Mouse (Mus musculus) Patski (cell line): ENCODE data around the gene Poc1b. TPM values are rescaled to one million over a fixed set of nuclear protein-coding genes. Genes with fewer than 3 reads are reported as not detected.
A peak's percentile ranks its signal among the peaks of the same experiment; 100 is the strongest.

ENCODE experiments used
- ATAC-seq: fragments of 100-300 bp; one replicate; pipeline ENCODE4 v1.8.0; 2021
- CTCF ChIA-PET: fragments of 350-600 bp; sonication (Branson Sonifier 250); formaldehyde crosslinking; loops from one replicate; lab custom pipeline; 2022; ENCODE audit warnings: inconsistent platforms; lab: Charles Lee
- POLR2A ChIA-PET: fragments of 350-600 bp; sonication (Branson Sonifier 250); formaldehyde crosslinking; loops from one replicate; lab custom pipeline; 2022; ENCODE audit warnings: antibody characterized with exemption, inconsistent platforms; lab: Charles Lee
- DNase-seq: peaks from one replicate; pipeline ENCODE4 v3.0.0-alpha.2; 2011; ENCODE audit warnings: low read depth, low spot score
- H3K27me3 ChIP-seq: fragments of 371-371 bp; one replicate; pipeline ENCODE4 v1.5.1; 2021
- CTCF ChIP-seq: fragments of 100-300 bp; IDR thresholded peaks from one replicate; pipeline ENCODE4 v1.5.1; 2021
- in situ Hi-C: fragments of 300-500 bp; cut with MboI; formaldehyde crosslinking; loops from 3 replicates; pipeline ENCODE4 v1.11.1; 2018; ENCODE audit warnings: low pct_unique_long_range_greater_than_20kb, mixed read lengths
- polyA plus RNA-seq: library from polyadenylated mRNA; unstranded; gene quantifications from one replicate; pipeline ENCODE4 v1.2.3, GENCODE M21; 2021

Poc1b gene
- 10.5 TPM for polyA plus RNA-seq

DNA sequence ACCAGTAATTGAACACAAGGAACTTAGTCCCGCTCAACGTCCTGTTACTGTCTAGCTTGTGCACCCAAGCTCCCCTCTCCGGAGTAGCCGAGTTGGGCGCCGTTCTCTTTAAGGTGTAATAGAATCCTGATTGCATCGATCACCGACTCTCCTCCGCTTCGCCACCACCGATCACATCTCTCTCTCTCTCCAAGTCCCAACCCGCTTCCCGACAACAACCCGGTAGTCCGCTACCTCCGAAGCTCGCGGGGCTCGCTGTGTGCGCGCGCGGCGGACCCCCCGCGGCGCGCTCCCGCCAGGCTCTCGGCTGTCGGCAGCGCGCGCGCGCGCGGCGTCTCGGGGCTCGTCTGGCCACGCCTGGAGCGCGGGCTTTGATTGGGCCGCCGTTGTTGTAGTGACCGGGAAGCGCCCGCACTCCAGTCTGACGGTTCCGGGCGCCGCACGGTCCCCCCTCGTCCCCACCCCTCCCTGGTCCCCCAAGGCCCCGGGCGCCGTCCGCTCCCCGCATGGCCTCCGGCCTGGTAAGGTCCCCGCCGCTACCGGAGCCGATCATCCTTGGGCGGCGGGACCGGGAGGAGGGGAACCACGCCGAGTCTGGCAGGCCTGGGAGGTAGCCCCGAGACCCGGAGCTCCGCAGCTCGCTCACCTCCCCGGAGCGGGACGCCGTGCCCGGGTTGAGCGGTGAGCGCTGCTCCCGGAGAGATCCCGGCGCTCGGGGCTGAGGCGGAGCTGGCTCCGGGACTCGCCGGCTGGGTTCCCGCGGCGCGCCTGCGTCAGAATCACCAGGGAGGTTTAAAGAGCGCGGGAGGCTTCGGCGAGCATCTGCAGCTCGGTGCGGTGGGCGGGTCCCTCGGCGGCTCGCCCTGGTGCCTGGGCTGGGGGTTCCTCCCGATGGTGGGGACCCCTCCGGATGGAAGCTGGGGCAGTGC is at the start of gene Poc1b:
Gene Poc1b (plus strand): TSS at position 334 of the 929 bp plus-strand sequence.
- in situ Hi-C loops: no loop called here
- peak; percentile 75 for ATAC-seq
- DNase-seq: no peak
- ChIA-PET POLR2A (interaction anchor here (1.2 kb wide), 1 partner anchor 10 kb away, joined by 4 read pairs; no protein-coding TSS in a partner anchor), CTCF (interaction anchor here (0.6 to 1.6 kb wide), 8 partner anchors 10 to 512 kb away, joined by 3 to 5 read pairs (median 4); no protein-coding TSS in a partner anchor)
- H3K27me3 ChIP-seq: no peaks in the 10 kb centered on the region
- TF ChIP-seq CTCF: no peak

GRCm38 (mm10) chr10:99060588-99060987 is 46.2 kb upstream of the Poc1b start:
- POLR2A ChIA-PET: interaction anchor here (0.5 kb wide), 1 partner anchor 35 kb away, joined by 3 read pairs; no protein-coding TSS in a partner anchor
- H3K27me3 ChIP-seq: peaks cover 2% of the 10 kb centered on the region
- no peak for TF ChIP-seq CTCF
- ATAC-seq: no peak
- in situ Hi-C loops: no loop called here
- CTCF ChIA-PET: interaction anchor here (1.0 kb wide), 2 partner anchors 14 to 24 kb away, joined by 3 read pairs; no protein-coding TSS in a partner anchor
- no peak for DNase-seq

- ATAC-seq (no peak), DNase-seq (no peak)
- no peak for TF ChIP-seq CTCF
- POLR2A ChIA-PET: no interaction called here
- CTCF ChIA-PET: no interaction called here
- H3K27me3 ChIP-seq: peaks cover 2% of the 10 kb centered on the region
- in situ Hi-C loops: no loop called here
Measured at GRCm38 (mm10) chr10:99061418-99061817, 45.4 kb upstream of the Poc1b start.

- H3K27me3 ChIP-seq: peaks cover 2% of the 10 kb centered on the region
- in situ Hi-C loops: no loop called here
- DNase-seq (peak; percentile 28), ATAC-seq (peak; percentile 90)
- ChIA-PET POLR2A (no interaction called here), CTCF (interaction anchor here (1.0 kb wide), 1 partner anchor 142 kb away, joined by 3 read pairs; no protein-coding TSS in a partner anchor)
- TF ChIP-seq CTCF: no peak
Measured at GRCm38 (mm10) chr10:99062546-99062945, 44.3 kb upstream of the Poc1b start.

DNA sequence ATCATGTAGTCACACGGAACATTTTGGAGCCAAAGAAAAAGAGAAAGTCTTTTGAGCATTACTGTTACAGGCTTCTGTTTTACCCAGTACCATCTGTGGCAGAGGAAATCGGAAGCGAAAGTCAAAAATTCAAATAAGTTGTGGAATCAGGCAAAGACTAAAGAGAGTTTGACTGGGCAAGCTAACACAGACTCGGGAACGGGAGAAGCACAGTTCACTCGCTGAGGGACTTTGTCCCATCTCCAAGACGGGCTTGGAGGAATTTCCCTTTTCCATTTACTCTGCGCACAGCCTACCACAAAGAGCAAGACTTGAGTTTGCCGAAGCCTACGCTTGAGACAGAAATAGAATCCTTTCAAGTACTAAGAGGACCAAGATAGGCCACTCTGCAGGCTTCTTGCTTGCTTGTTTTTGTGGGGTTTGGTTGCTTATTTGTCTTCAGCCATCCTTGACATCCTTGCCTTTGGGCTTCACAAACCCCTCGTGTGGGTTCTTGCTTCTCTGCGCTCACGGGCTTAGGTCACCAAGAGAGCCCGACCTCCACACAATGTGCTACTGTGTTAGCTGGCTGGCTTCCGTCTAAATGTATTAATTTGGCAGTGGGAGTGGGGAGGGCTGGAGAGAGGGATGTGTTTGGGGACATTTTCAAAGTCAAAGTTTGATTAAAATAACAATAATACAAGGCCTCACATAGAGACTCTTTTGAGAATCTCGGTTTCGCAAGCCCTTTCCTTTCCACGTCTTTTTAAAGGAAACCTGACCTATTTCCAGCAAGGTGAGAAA is 30.5 kb upstream of the Poc1b start:
- no peak for ATAC-seq
- in situ Hi-C loops: loop anchor here (5.0 to 25.0 kb wide), 2 partner anchors 579 to 689 kb away; no protein-coding TSS in a partner anchor
- CTCF ChIA-PET: no interaction called here
- H3K27me3 ChIP-seq: no peaks in the 10 kb centered on the region
- POLR2A ChIA-PET: no interaction called here
- no peak for DNase-seq
- no peak for TF ChIP-seq CTCF

GRCm38 (mm10) chr10:99078621-99079020 is 28.2 kb upstream of the Poc1b start:
- ATAC-seq: no peak
- no peaks in the 10 kb centered on the region for H3K27me3 ChIP-seq
- in situ Hi-C loops: loop anchor here (5.0 to 25.0 kb wide), 2 partner anchors 581 to 691 kb away; no protein-coding TSS in a partner anchor
- no peak for TF ChIP-seq CTCF
- ChIA-PET CTCF (no interaction called here), POLR2A (no interaction called here)
- no peak for DNase-seq

DNA sequence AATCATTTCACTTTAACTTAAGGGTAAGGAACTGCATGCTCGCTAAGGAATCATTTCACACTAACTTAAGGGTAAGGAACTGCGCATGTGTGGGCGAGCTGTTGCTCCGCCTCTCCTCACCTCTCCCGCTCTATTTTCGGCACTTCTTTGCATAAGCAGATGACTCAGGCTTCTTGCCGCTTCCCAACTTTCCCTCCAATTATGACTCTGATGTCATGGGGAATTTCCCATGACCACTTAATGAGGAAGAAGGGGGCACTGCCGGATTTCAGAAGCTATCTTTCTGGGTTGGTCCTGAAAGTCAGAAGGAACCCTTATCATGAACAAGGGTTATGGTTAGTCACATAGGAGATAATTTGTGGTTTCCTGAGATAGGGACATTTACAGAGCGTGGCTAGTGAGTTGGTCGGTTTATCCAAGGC is 25.3 kb upstream of the Poc1b start:
- DNase-seq: no peak
- ChIA-PET POLR2A (no interaction called here), CTCF (no interaction called here)
- in situ Hi-C loops: loop anchor here (5.0 to 25.0 kb wide), 4 partner anchors 164 to 1367 kb away; no protein-coding TSS in a partner anchor
- H3K27me3 ChIP-seq: no peaks in the 10 kb centered on the region
- no peak for ATAC-seq
- no peak for TF ChIP-seq CTCF

DNA sequence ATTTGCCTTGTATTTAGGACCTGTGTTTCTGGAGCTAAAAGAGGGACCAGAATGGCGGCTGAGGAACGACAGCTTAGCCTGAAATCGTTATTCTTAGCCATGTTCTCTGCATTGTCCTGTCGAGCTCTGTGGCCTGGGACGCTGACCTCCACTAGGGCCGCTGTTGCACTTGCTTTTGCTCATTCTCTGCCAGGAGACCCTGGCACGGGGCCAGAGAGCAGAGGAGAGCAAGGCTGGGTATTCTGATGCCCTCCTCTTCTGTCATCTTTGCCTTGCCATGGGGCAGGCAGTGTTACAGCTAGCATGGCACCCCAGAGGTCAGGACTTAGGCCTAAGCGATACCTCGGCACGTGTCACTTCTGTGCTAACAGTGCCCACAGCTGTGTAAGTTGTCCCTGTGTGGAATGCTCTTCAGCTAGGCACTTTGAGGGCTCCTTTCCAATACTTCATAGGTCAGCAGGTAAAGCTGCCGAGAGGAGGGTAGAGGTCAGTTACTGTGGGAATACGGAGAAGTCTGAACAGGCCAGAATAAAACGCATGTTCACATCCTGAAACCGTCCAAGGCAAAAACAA is 23.3 kb upstream of the Poc1b start:
- ATAC-seq (no peak), DNase-seq (no peak)
- no peak for TF ChIP-seq CTCF
- in situ Hi-C loops: loop anchor here (5.0 to 25.0 kb wide), 4 partner anchors 166 to 1369 kb away; no protein-coding TSS in a partner anchor
- POLR2A ChIA-PET: no interaction called here
- no peaks in the 10 kb centered on the region for H3K27me3 ChIP-seq
- CTCF ChIA-PET: no interaction called here

DNA sequence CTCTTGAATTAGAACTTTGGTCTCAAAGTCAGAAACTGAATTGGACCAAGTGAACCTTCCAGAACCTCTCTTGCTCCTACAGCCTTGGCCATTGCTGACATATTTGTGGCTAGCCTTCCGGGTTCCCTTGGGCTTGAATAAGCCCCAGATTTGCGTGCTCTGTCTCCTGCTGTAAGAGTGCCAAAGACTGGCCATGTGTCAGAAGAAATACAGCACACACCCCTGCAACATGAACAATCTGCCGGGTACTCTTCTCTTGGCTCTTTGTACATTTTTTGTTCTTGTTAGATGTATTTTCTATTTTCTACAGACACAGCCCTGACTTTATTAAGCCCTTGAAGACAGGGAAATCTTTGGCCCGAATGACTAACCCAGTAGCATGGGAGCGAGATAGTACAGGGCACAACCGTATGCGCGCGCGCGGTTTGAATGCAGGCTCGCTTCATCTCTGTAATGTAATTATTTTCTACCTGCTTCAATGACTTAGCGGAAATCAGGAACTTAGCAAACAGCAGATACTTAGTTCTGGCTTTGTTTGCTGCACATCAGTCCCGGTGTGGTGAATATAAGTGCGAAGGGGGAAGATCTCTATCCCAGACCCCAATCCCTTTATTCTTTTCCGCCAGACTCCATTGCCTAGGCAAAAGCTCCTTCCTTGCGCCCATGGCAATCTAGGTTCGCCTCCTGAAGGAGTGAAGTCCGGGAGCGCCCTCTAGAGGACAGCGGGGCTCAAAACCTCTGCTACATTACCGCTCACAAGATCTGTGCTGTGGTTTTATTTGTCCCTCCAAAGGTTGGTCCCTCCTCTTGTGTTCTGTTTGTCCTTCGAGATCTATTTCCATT is 22.2 kb upstream of the Poc1b start:
- DNase-seq: no peak
- H3K27me3 ChIP-seq: no peaks in the 10 kb centered on the region
- CTCF ChIA-PET: interaction anchor here (0.6 to 1.5 kb wide), 7 partner anchors 9 to 1241 kb away, joined by 3 to 5 read pairs (median 3); no protein-coding TSS in a partner anchor
- POLR2A ChIA-PET: no interaction called here
- TF ChIP-seq CTCF: peak; percentile 96
- ATAC-seq: peak; percentile 76
- in situ Hi-C loops: loop anchor here (5.0 to 25.0 kb wide), 4 partner anchors 167 to 1370 kb away; no protein-coding TSS in a partner anchor
